Mouse (Mus musculus): ENCODE data around the gene Tnfrsf17. TPM values are rescaled to one million over a fixed set of nuclear protein-coding genes. Genes with fewer than 3 reads are reported as not detected.

Tnfrsf17 gene
- total and polyA plus RNA-seq, 3 experiments: 0.17 to 0.42 TPM; not detected in 1

GRCm38 (mm10) chr16:11331030-11331429, 17.4 kb downstream of the Tnfrsf17 start:
- Histone ChIP-seq H3K4me1 (ENCODE audit: control insufficient read depth in 1 of 2, insufficient read depth in 2 of 2) (peaks cover 3 to 7% of the 10 kb centered on the region in 2 experiments; a peak in 3 of 4 replicates), H3K79me2 (replicated peaks; ENCODE audit: control insufficient read depth, extremely low read depth, insufficient read depth, poor library complexity, severe bottlenecking) (no peaks in the 10 kb centered on the region), H3K9me3 (replicated peaks; ENCODE audit: low read length) (peaks cover 6% of the 10 kb centered on the region), H3K27ac (ENCODE audit: insufficient read depth, low read depth) (no peak overlapping the region), H3K9ac (ENCODE audit: insufficient read depth, low read depth) (no peak overlapping the region), H3K36me3 (replicated peaks in 1 of 2; ENCODE audit: control insufficient read depth in 1 of 2, insufficient read depth in 1 of 2, low read length in 1 of 2) (no peaks in the 10 kb centered on the region), H3K4me2 (ENCODE audit: insufficient read depth, low read depth, poor library complexity, severe bottlenecking) (no peak overlapping the region), H3K27me3 (replicated peaks) (no peaks in the 10 kb centered on the region), H3K4me3 (replicated peaks in 1 of 3; ENCODE audit: low read depth in 2 of 3, low read length in 2 of 3, poor library complexity in 1 of 3) (no peak overlapping the region)
- no peak for DNase-seq (ENCODE audit: extremely low read depth)
- in situ Hi-C loops (cut with MboI; ENCODE audit: low pct_ligation_motif_present, low pct_unique_long_range_greater_than_20kb, low sequenced_read_pairs): no loop called here
- dilution Hi-C loops (cut with MboI; ENCODE audit: extremely low pct_ligation_motif_present, extremely low pct_unique_long_range_greater_than_20kb, low sequenced_read_pairs): no loop called here
- TF ChIP-seq ZKSCAN1 (IDR thresholded peaks at IDR 0.05; ENCODE audit: borderline replicate concordance, low read depth, low read length): no peak

- Histone ChIP-seq H3K9ac (ENCODE audit: insufficient read depth, low read depth) (no peak overlapping the region), H3K79me2 (replicated peaks; ENCODE audit: control insufficient read depth, extremely low read depth, insufficient read depth, poor library complexity, severe bottlenecking) (no peaks in the 10 kb centered on the region), H3K9me3 (replicated peaks; ENCODE audit: low read length) (no peaks in the 10 kb centered on the region), H3K4me3 (replicated peaks in 1 of 3; ENCODE audit: low read depth in 2 of 3, low read length in 2 of 3, poor library complexity in 1 of 3) (no peak overlapping the region), H3K27ac (ENCODE audit: insufficient read depth, low read depth) (no peak overlapping the region), H3K27me3 (replicated peaks) (no peaks in the 10 kb centered on the region), H3K4me1 (ENCODE audit: control insufficient read depth in 1 of 2, insufficient read depth in 2 of 2) (peaks cover 0 to 9% of the 10 kb centered on the region in 2 experiments; a peak in 2 of 4 replicates), H3K4me2 (ENCODE audit: insufficient read depth, low read depth, poor library complexity, severe bottlenecking) (no peak overlapping the region), H3K36me3 (replicated peaks in 1 of 2; ENCODE audit: control insufficient read depth in 1 of 2, insufficient read depth in 1 of 2, low read length in 1 of 2) (no peaks in the 10 kb centered on the region)
- peak; percentile 12 for DNase-seq (ENCODE audit: extremely low read depth)
- dilution Hi-C loops (cut with MboI; ENCODE audit: extremely low pct_ligation_motif_present, extremely low pct_unique_long_range_greater_than_20kb, low sequenced_read_pairs): no loop called here
- in situ Hi-C loops (cut with MboI; ENCODE audit: low pct_ligation_motif_present, low pct_unique_long_range_greater_than_20kb, low sequenced_read_pairs): no loop called here
- TF ChIP-seq ZC3H11A (IDR thresholded peaks at IDR 0.05; ENCODE audit: low read depth, low read length) (no peak), USF1 (IDR thresholded peaks at IDR 0.05; ENCODE audit: low read depth, low read length) (no peak), KAT2A (IDR thresholded peaks at IDR 0.05; ENCODE audit: insufficient replicate concordance, low read length) (no peak), MXI1 (IDR thresholded peaks at IDR 0.05; ENCODE audit: low read depth, low read length) (no peak), RCOR1 (conservative IDR thresholded peaks at IDR 0.05; ENCODE audit: low read depth, low read length) (no peak), POLR2A (IDR thresholded peaks at IDR 0.05; ENCODE audit: low read depth, low read length) (no peak), CTCF (conservative IDR thresholded peaks at IDR 0.05 in 1 of 2, IDR thresholded peaks at IDR 0.05 in 1 of 2; ENCODE audit: low read depth in 2 of 2, low read length in 2 of 2) (no peak), RAD21 (IDR thresholded peaks at IDR 0.05; ENCODE audit: low read depth, low read length) (no peak)
Observed at GRCm38 (mm10) chr16:11343292-11343815, 29.7 kb downstream of the Tnfrsf17 start.

GRCm38 (mm10) chr16:11351903-11352302, 38.3 kb downstream of the Tnfrsf17 start:
- Histone ChIP-seq H3K4me3 (replicated peaks in 1 of 3; ENCODE audit: low read depth in 2 of 3, low read length in 2 of 3, poor library complexity in 1 of 3) (no peak overlapping the region), H3K36me3 (replicated peaks in 1 of 2; ENCODE audit: control insufficient read depth in 1 of 2, insufficient read depth in 1 of 2, low read length in 1 of 2) (no peaks in the 10 kb centered on the region), H3K27ac (ENCODE audit: insufficient read depth, low read depth) (no peak overlapping the region), H3K9me3 (replicated peaks; ENCODE audit: low read length) (no peaks in the 10 kb centered on the region), H3K27me3 (replicated peaks) (no peaks in the 10 kb centered on the region), H3K4me1 (ENCODE audit: control insufficient read depth in 1 of 2, insufficient read depth in 2 of 2) (no peaks in the 10 kb centered on the region), H3K4me2 (ENCODE audit: insufficient read depth, low read depth, poor library complexity, severe bottlenecking) (no peak overlapping the region), H3K9ac (ENCODE audit: insufficient read depth, low read depth) (no peak overlapping the region), H3K79me2 (replicated peaks; ENCODE audit: control insufficient read depth, extremely low read depth, insufficient read depth, poor library complexity, severe bottlenecking) (no peaks in the 10 kb centered on the region)
- dilution Hi-C loops (cut with MboI; ENCODE audit: extremely low pct_ligation_motif_present, extremely low pct_unique_long_range_greater_than_20kb, low sequenced_read_pairs): no loop called here
- TF ChIP-seq E2F4 (IDR thresholded peaks at IDR 0.05; ENCODE audit: insufficient replicate concordance, low read depth, low read length): no peak
- TF ChIP-seq ELF1 (IDR thresholded peaks at IDR 0.05; ENCODE audit: low read depth, low read length): no peak
- no peak for TF ChIP-seq ZC3H11A (IDR thresholded peaks at IDR 0.05; ENCODE audit: low read depth, low read length)
- TF ChIP-seq USF1 (IDR thresholded peaks at IDR 0.05; ENCODE audit: low read depth, low read length): no peak
- TF ChIP-seq TCF12 (IDR thresholded peaks at IDR 0.05; ENCODE audit: low read depth, low read length): no peak
- TF ChIP-seq PAX5 (IDR thresholded peaks at IDR 0.05; ENCODE audit: low read length): no peak
- TF ChIP-seq MAX (IDR thresholded peaks at IDR 0.05; ENCODE audit: low read length): no peak
- TF ChIP-seq ETS1 (conservative IDR thresholded peaks at IDR 0.05; ENCODE audit: low read depth, low read length): no peak
- no peak for TF ChIP-seq ZMIZ1 (IDR thresholded peaks at IDR 0.05; ENCODE audit: low read depth, low read length)
- no peak for DNase-seq (ENCODE audit: extremely low read depth)
- in situ Hi-C loops (cut with MboI; ENCODE audit: low pct_ligation_motif_present, low pct_unique_long_range_greater_than_20kb, low sequenced_read_pairs): no loop called here

Data from CH12.LX (cell line).